Mouse (Mus musculus): ENCODE data around the gene A930004D18Rik. TPM values are rescaled to one million over a fixed set of nuclear protein-coding genes. Genes with fewer than 3 reads are reported as not detected.

Gene A930004D18Rik
- polyA plus RNA-seq, 1 experiment from 2014 or later = 7.6 TPM

- Histone ChIP-seq H3K27ac (ENCODE audit: low read depth, low read length) (peak overlapping the region; percentile 100), H3K4me1 (ENCODE audit: control insufficient read depth, insufficient read depth, low read length) (peaks cover 35% of the 10 kb centered on the region)
Observed at GRCm38 (mm10) chr2:18049279-18049821, 11.8 kb upstream of the A930004D18Rik start.

GRCm38 (mm10) chr2:18048453-18049075, 11.0 kb upstream of the A930004D18Rik start, which contains the start of gene Skida1:
Gene Skida1 (minus strand): TSS chr2:18049051.
- H3K36me3 ChIP-seq (ENCODE audit: control insufficient read depth, insufficient read depth, low read length) = no peaks in the 10 kb centered on the region
- ATAC-seq (ENCODE audit: insufficient read depth, low FRiP score, low TSS enrichment) (peak; percentile 78), DNase-seq (ENCODE audit: low spot score) (peak; percentile 60)
- under 1% methylated on average over 17 of the region's 17 CpGs for WGBS
- H3K4me3 ChIP-seq (ENCODE audit: low read depth, low read length) = peak within 1 kb of the TSS; percentile 99
- H3K27ac ChIP-seq (ENCODE audit: low read depth, low read length) = peak within 1 kb of the TSS; percentile 100
- peak within 1 kb of the TSS; percentile 84 for H3K4me2 ChIP-seq (ENCODE audit: low read depth)
- peaks cover 28% of the 10 kb centered on the region for H3K4me1 ChIP-seq (ENCODE audit: control insufficient read depth, insufficient read depth, low read length)
- H3K27me3 ChIP-seq (ENCODE audit: control insufficient read depth, insufficient read depth, low read length) = no peaks in the 10 kb centered on the region
- no peaks in the 10 kb centered on the region for H3K9me3 ChIP-seq (ENCODE audit: control insufficient read depth, low read length)
- peak within 1 kb of the TSS; percentile 100 for H3K9ac ChIP-seq (ENCODE audit: low read length)

More at GRCm38 (mm10) chr2:18049279-18049821, 11.8 kb upstream of the A930004D18Rik start:
- 3% methylated on average over 11 of the region's 11 CpGs for WGBS
- peak overlapping the region; percentile 100 for H3K9ac ChIP-seq (ENCODE audit: low read length)
- H3K4me3 ChIP-seq (ENCODE audit: low read depth, low read length) = peak overlapping the region; percentile 99
- H3K27me3 ChIP-seq (ENCODE audit: control insufficient read depth, insufficient read depth, low read length) = no peaks in the 10 kb centered on the region
- H3K36me3 ChIP-seq (ENCODE audit: control insufficient read depth, insufficient read depth, low read length) = no peaks in the 10 kb centered on the region
- 0 out of 2 replicates have a peak, but pooled peaks have one; percentile 14 for ATAC-seq (ENCODE audit: insufficient read depth, low FRiP score, low TSS enrichment)
- no peaks in the 10 kb centered on the region for H3K9me3 ChIP-seq (ENCODE audit: control insufficient read depth, low read length)
- H3K4me2 ChIP-seq (ENCODE audit: low read depth) = peak overlapping the region; percentile 84
- DNase-seq (ENCODE audit: low spot score) = peak; percentile 63

GRCm38 (mm10) chr2:18047646-18048452, 10.3 kb upstream of the A930004D18Rik start:
- Histone ChIP-seq H3K9ac (ENCODE audit: low read length) (peak overlapping the region; percentile 100), H3K36me3 (ENCODE audit: control insufficient read depth, insufficient read depth, low read length) (no peaks in the 10 kb centered on the region), H3K9me3 (ENCODE audit: control insufficient read depth, low read length) (no peaks in the 10 kb centered on the region), H3K4me3 (ENCODE audit: low read depth, low read length) (peak overlapping the region; percentile 99), H3K27me3 (ENCODE audit: control insufficient read depth, insufficient read depth, low read length) (no peaks in the 10 kb centered on the region), H3K4me2 (ENCODE audit: low read depth) (peak overlapping the region; percentile 84), H3K27ac (ENCODE audit: low read depth, low read length) (peak overlapping the region; percentile 100), H3K4me1 (ENCODE audit: control insufficient read depth, insufficient read depth, low read length) (peaks cover 25% of the 10 kb centered on the region)
- ATAC-seq (ENCODE audit: insufficient read depth, low FRiP score, low TSS enrichment) (peak; percentile 59), DNase-seq (ENCODE audit: low spot score) (peak; percentile 80)
- under 1% methylated on average over 63 of the region's 70 CpGs for WGBS

- under 1% methylated on average over 49 of the region's 64 CpGs for WGBS
- Histone ChIP-seq H3K27ac (ENCODE audit: low read depth, low read length) (peak overlapping the region; percentile 100), H3K36me3 (ENCODE audit: control insufficient read depth, insufficient read depth, low read length) (no peaks in the 10 kb centered on the region), H3K4me1 (ENCODE audit: control insufficient read depth, insufficient read depth, low read length) (peaks cover 28% of the 10 kb centered on the region), H3K9me3 (ENCODE audit: control insufficient read depth, low read length) (no peaks in the 10 kb centered on the region), H3K27me3 (ENCODE audit: control insufficient read depth, insufficient read depth, low read length) (no peaks in the 10 kb centered on the region), H3K4me2 (ENCODE audit: low read depth) (peak overlapping the region; percentile 84), H3K9ac (ENCODE audit: low read length) (peak overlapping the region; percentile 100), H3K4me3 (ENCODE audit: low read depth, low read length) (peak overlapping the region; percentile 99)
- DNase-seq (ENCODE audit: low spot score) (peak; percentile 63), ATAC-seq (ENCODE audit: insufficient read depth, low FRiP score, low TSS enrichment) (peak; percentile 11; the same call in 1 of the 2 replicates)
Observed at GRCm38 (mm10) chr2:18046758-18047645, 9.5 kb upstream of the A930004D18Rik start.

- Histone ChIP-seq H3K4me3 (ENCODE audit: low read depth, low read length) (peak overlapping the region; percentile 99), H3K36me3 (ENCODE audit: control insufficient read depth, insufficient read depth, low read length) (no peaks in the 10 kb centered on the region), H3K27ac (ENCODE audit: low read depth, low read length) (peak overlapping the region; percentile 100), H3K4me1 (ENCODE audit: control insufficient read depth, insufficient read depth, low read length) (peaks cover 29% of the 10 kb centered on the region), H3K4me2 (ENCODE audit: low read depth) (peak overlapping the region; percentile 84), H3K9ac (ENCODE audit: low read length) (peak overlapping the region; percentile 100), H3K9me3 (ENCODE audit: control insufficient read depth, low read length) (no peaks in the 10 kb centered on the region), H3K27me3 (ENCODE audit: control insufficient read depth, insufficient read depth, low read length) (no peaks in the 10 kb centered on the region)
- DNase-seq (ENCODE audit: low spot score) = peak; percentile 24
- no peak for ATAC-seq (ENCODE audit: insufficient read depth, low FRiP score, low TSS enrichment)
- WGBS = 0% methylated on average over 4 of the region's 4 CpGs
Observed at GRCm38 (mm10) chr2:18046186-18046585, 8.6 kb upstream of the A930004D18Rik start.

GRCm38 (mm10) chr2:18045781-18046181, 8.2 kb upstream of the A930004D18Rik start:
- WGBS = 5% methylated on average over 6 of the region's 6 CpGs
- Histone ChIP-seq H3K4me2 (ENCODE audit: low read depth) (peak overlapping the region; percentile 84), H3K27me3 (ENCODE audit: control insufficient read depth, insufficient read depth, low read length) (no peaks in the 10 kb centered on the region), H3K36me3 (ENCODE audit: control insufficient read depth, insufficient read depth, low read length) (no peaks in the 10 kb centered on the region), H3K9me3 (ENCODE audit: control insufficient read depth, low read length) (no peaks in the 10 kb centered on the region), H3K27ac (ENCODE audit: low read depth, low read length) (peak overlapping the region; percentile 100), H3K4me3 (ENCODE audit: low read depth, low read length) (peak overlapping the region; percentile 99), H3K4me1 (ENCODE audit: control insufficient read depth, insufficient read depth, low read length) (peaks cover 33% of the 10 kb centered on the region), H3K9ac (ENCODE audit: low read length) (peak overlapping the region; percentile 100)
- no peak for ATAC-seq (ENCODE audit: insufficient read depth, low FRiP score, low TSS enrichment)
- peak; percentile 21 for DNase-seq (ENCODE audit: low spot score)

GRCm38 (mm10) chr2:18045143-18045780, 7.7 kb upstream of the A930004D18Rik start:
- peaks cover 36% of the 10 kb centered on the region for H3K4me1 ChIP-seq (ENCODE audit: control insufficient read depth, insufficient read depth, low read length)
- H3K4me2 ChIP-seq (ENCODE audit: low read depth) = peak overlapping the region; percentile 84
- H3K27me3 ChIP-seq (ENCODE audit: control insufficient read depth, insufficient read depth, low read length) = no peaks in the 10 kb centered on the region
- no peaks in the 10 kb centered on the region for H3K9me3 ChIP-seq (ENCODE audit: control insufficient read depth, low read length)
- no peaks in the 10 kb centered on the region for H3K36me3 ChIP-seq (ENCODE audit: control insufficient read depth, insufficient read depth, low read length)
- 6% methylated on average over 7 of the region's 7 CpGs for WGBS
- H3K27ac ChIP-seq (ENCODE audit: low read depth, low read length) = peak overlapping the region; percentile 100
- peak overlapping the region; percentile 99 for H3K4me3 ChIP-seq (ENCODE audit: low read depth, low read length)
- H3K9ac ChIP-seq (ENCODE audit: low read length) = peak overlapping the region; percentile 100
- ATAC-seq (ENCODE audit: insufficient read depth, low FRiP score, low TSS enrichment) (no peak), DNase-seq (ENCODE audit: low spot score) (peak; percentile 24)
